In the genomic region with DNA sequence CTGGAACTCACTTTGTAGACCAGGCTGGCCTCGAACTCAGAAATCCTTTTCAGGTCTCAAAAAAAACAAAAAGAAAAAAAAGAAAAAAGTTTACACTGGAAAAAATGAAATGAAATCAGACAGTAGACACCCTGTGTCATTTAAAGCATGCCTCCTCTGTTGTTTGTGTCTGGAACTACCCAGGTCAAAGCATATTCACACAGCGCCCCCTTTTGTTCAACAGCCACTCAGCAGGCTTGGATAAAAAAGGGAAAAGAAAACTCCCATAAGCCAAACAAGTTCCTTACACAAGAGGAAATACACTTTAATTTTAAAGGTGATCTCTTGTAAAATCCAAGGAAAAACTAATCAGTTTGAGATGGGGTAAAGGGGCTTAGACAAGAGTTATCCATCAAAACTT, we compare ENCODE assay signal across 9 mouse cellular contexts. TPM values are rescaled to one million over a fixed set of nuclear protein-coding genes. Genes with fewer than 3 reads are reported as not detected.
DNase-seq lines count a peak whose midpoint lies in the region; ATAC-seq and TF ChIP-seq lines count a peak whose summit lies in the region.
"Had no signal": no experiment of that assay in that cellular context is flagged by ENCODE, and none has a peak within 500 bp of the region (broad histone marks: within the 10 kb centered on the region; RNA-seq: fewer than 3 reads in every experiment).

No protein-coding gene starts in this region.

- H3K9me3 ChIP-seq in forebrain, postnatal 0 days (ENCODE audit: low read length) = no peaks in the 10 kb centered on the region
- H3K9me3 ChIP-seq in forebrain, embryonic 12.5 days = no peaks in the 10 kb centered on the region
- H3K9me3 ChIP-seq in midbrain, postnatal 0 days (ENCODE audit: low read length) = no peaks in the 10 kb centered on the region
- no peaks in the 10 kb centered on the region for H3K9me3 ChIP-seq in midbrain, embryonic 11.5 days (ENCODE audit: control insufficient read depth, low read length)
- H3K9me3 ChIP-seq: G1E had no signal

- H3K9ac ChIP-seq in forebrain, postnatal 0 days = no peak overlapping the region
- no peak overlapping the region for H3K9ac ChIP-seq in forebrain, embryonic 12.5 days
- H3K9ac ChIP-seq in midbrain, postnatal 0 days (replicated peaks; ENCODE audit: low read length, poor library complexity, severe bottlenecking) = no peak overlapping the region
- H3K9ac ChIP-seq in midbrain, embryonic 11.5 days (ENCODE audit: low read length) = no peak overlapping the region

- no peak overlapping the region for H3K4me3 ChIP-seq in forebrain, postnatal 0 days (ENCODE audit: low read depth, low read length)
- H3K4me3 ChIP-seq in forebrain, embryonic 12.5 days (replicated peaks) = no peak overlapping the region
- no peak overlapping the region for H3K4me3 ChIP-seq in midbrain, postnatal 0 days (ENCODE audit: low read depth, low read length)
- H3K4me3 ChIP-seq in midbrain, embryonic 11.5 days (ENCODE audit: low read depth, low read length) = no peak overlapping the region

- no peaks in the 10 kb centered on the region for H3K36me3 ChIP-seq in forebrain, postnatal 0 days (ENCODE audit: insufficient read depth)
- H3K36me3 ChIP-seq in forebrain, embryonic 12.5 days (replicated peaks) = no peaks in the 10 kb centered on the region
- H3K36me3 ChIP-seq in midbrain, postnatal 0 days (ENCODE audit: insufficient read depth, low read length) = no peaks in the 10 kb centered on the region
- no peaks in the 10 kb centered on the region for H3K36me3 ChIP-seq in midbrain, embryonic 11.5 days (ENCODE audit: control insufficient read depth, insufficient read depth, low read length)
- H3K36me3 ChIP-seq: G1E had no signal

- ATAC-seq in forebrain, postnatal 0 days = no peak
- ATAC-seq in forebrain, embryonic 12.5 days (ENCODE audit: low FRiP score) = no peak
- ATAC-seq in midbrain, postnatal 0 days (ENCODE audit: low FRiP score) = no peak
- ATAC-seq in midbrain, embryonic 11.5 days (ENCODE audit: low FRiP score) = no peak

- no peaks in the 10 kb centered on the region for H3K4me1 ChIP-seq in forebrain, postnatal 0 days (ENCODE audit: insufficient read depth)
- H3K4me1 ChIP-seq in forebrain, embryonic 12.5 days = no peaks in the 10 kb centered on the region
- H3K4me1 ChIP-seq in midbrain, postnatal 0 days (ENCODE audit: insufficient read depth, low read length) = no peaks in the 10 kb centered on the region
- H3K4me1 ChIP-seq in midbrain, embryonic 11.5 days (ENCODE audit: control insufficient read depth, insufficient read depth, low read length) = no peaks in the 10 kb centered on the region

- peak; percentile 24; the same call in 1 of the 2 replicates for TF ChIP-seq CTCF in forebrain, postnatal 0 days (IDR thresholded peaks at IDR 0.05; ENCODE audit: low read depth)
- peak; percentile 31; the same call in 1 of the 2 replicates for TF ChIP-seq CTCF in midbrain, postnatal 0 days (IDR thresholded peaks at IDR 0.05)

- no peak overlapping the region for H3K27ac ChIP-seq in forebrain, postnatal 0 days (ENCODE audit: low read depth, low read length)
- no peak overlapping the region for H3K27ac ChIP-seq in forebrain, embryonic 12.5 days
- no peak overlapping the region for H3K27ac ChIP-seq in midbrain, postnatal 0 days (ENCODE audit: low read depth, low read length)
- H3K27ac ChIP-seq in midbrain, embryonic 11.5 days (ENCODE audit: low read depth, low read length) = no peak overlapping the region

- WGBS in forebrain, postnatal 0 days = 50% methylated on average over 2 of the region's 2 CpGs
- WGBS in forebrain, embryonic 12.5 days = 51% methylated on average over 2 of the region's 2 CpGs
- WGBS in midbrain, postnatal 0 days = 54% methylated on average over 2 of the region's 2 CpGs
- 51% methylated on average over 2 of the region's 2 CpGs for WGBS in midbrain, embryonic 11.5 days

- no peak overlapping the region for H3K4me2 ChIP-seq in forebrain, postnatal 0 days (ENCODE audit: low read depth)
- H3K4me2 ChIP-seq in forebrain, embryonic 12.5 days = no peak overlapping the region
- no peak overlapping the region for H3K4me2 ChIP-seq in midbrain, postnatal 0 days (ENCODE audit: low read depth, low read length, poor library complexity, severe bottlenecking)
- H3K4me2 ChIP-seq in midbrain, embryonic 11.5 days = no peak overlapping the region

- DNase-seq in forebrain, postnatal 0 days = no peak
- no peak for DNase-seq in midbrain, postnatal 0 days (ENCODE audit: low spot score)
- no peak for DNase-seq in midbrain, embryonic 11.5 days (ENCODE audit: low spot score, missing footprints)
- peak; percentile 65 for DNase-seq in embryo, embryonic 10.5 days (ENCODE audit: low spot score)
- DNase-seq in lung, postnatal 36 days = peak; percentile 75
- DNase-seq in urinary bladder, adult 18-20 months (ENCODE audit: low spot score in 2 of 2) = no peak
- no peak for DNase-seq in spleen, postnatal 10 days (ENCODE audit: low spot score in 2 of 2)

- no peaks in the 10 kb centered on the region for H3K27me3 ChIP-seq in forebrain, postnatal 0 days (ENCODE audit: insufficient read depth, low read length)
- no peaks in the 10 kb centered on the region for H3K27me3 ChIP-seq in forebrain, embryonic 12.5 days
- H3K27me3 ChIP-seq in midbrain, postnatal 0 days (ENCODE audit: insufficient read depth, low read length) = no peaks in the 10 kb centered on the region
- no peaks in the 10 kb centered on the region for H3K27me3 ChIP-seq in midbrain, embryonic 11.5 days (ENCODE audit: control insufficient read depth, insufficient read depth, low read length)

RNA-seq across cellular contexts. Expression of a gene that starts 21.4 kb away (rescaled TPM):
- total RNA-seq in forebrain, postnatal 0 days (2014; rRNA removed) = 19.9 and 23.4 TPM in 2 replicates
- polyA plus RNA-seq in forebrain, postnatal 0 days (2015; fragmentation: Nextera tagmentation; extraction: Ambion mirVana) = 29.9 and 40.3 TPM in 2 replicates
- polyA plus RNA-seq in forebrain, embryonic 12.5 days (2016; fragmentation: Nextera tagmentation; extraction: Ambion mirVana) = 5.9 and 7.5 TPM in 2 replicates
- total RNA-seq in midbrain, postnatal 0 days (2014; rRNA removed) = 24.7 and 27.7 TPM in 2 replicates
- polyA plus RNA-seq in midbrain, postnatal 0 days (2015; fragmentation: Nextera tagmentation; extraction: Ambion mirVana) = 30.9 and 35.5 TPM in 2 replicates
- 5.7 and 6.8 TPM in 2 replicates for polyA plus RNA-seq in midbrain, embryonic 11.5 days (2014; fragmentation: Nextera tagmentation; extraction: Ambion mirVana)
- polyA plus RNA-seq: G1E had no signal

Comparison
In these comparisons a context has a peak if more than half of its experiments do, and no peak if none do; other contexts are left out.
1. DNase-seq: peak in embryo, embryonic 10.5 days (single experiment) and lung, postnatal 36 days (single experiment); none in forebrain, postnatal 0 days (single experiment), midbrain, postnatal 0 days (single experiment), midbrain, embryonic 11.5 days (single experiment), urinary bladder, adult 18-20 months (0 of 2) and spleen, postnatal 10 days (0 of 2).